Mouse (Mus musculus): ENCODE measurements at regions not wholly inside any gene's neighbourhood (a gene's known extent, or its start where the extent isn't known, plus 50 kb on each side); places are given as distances from the start of the nearest gene placed in this dataset.

GRCm38 (mm10) chr13:102544359-102545165, 148.8 kb upstream of the Cd180 start:
- TF ChIP-seq CTCF (conservative IDR thresholded peaks at IDR 0.05; ENCODE audit: low read length) (no peak), NANOG (IDR thresholded peaks at IDR 0.05; ENCODE audit: borderline replicate concordance, low read length) (no peak), POU5F1 (IDR thresholded peaks at IDR 0.05; ENCODE audit: borderline replicate concordance, low read length) (no peak)

All from E14TG2a.4 (cell line).